Mouse (Mus musculus) layer of hippocampus, adult 2 months (tissue): ENCODE measurements at regions not wholly inside any gene's neighbourhood (a gene's known extent, or its start where the extent isn't known, plus 50 kb on each side); places are given as distances from the start of the nearest gene placed in this dataset.
"Not testable (repeated sequence)": the region's sequence is repeated elsewhere in the genome, so short reads cannot be mapped to it uniquely, and the experiment has no call there.

ENCODE experiments used
- DNase-seq, 2 experiments: peaks; one replicate each; pipeline ENCODE4 v3.0.0; 2022; ENCODE audit warnings: low spot score in 2 of 2
- H3K27ac ChIP-seq: fragments of 200-600 bp; 2 replicates; pipeline ENCODE4 v1.8.1; 2022
- H3K4me3 ChIP-seq: fragments of 200-600 bp; 2 replicates; pipeline ENCODE4 v1.8.1; 2022; ENCODE audit warnings: mild to moderate bottlenecking
- CTCF ChIP-seq: fragments of 200-600 bp; conservative IDR thresholded peaks from 2 replicates; pipeline ENCODE4 v1.8.1; 2022; ENCODE audit warnings: antibody characterized with exemption, mild to moderate bottlenecking, moderate library complexity

DNA sequence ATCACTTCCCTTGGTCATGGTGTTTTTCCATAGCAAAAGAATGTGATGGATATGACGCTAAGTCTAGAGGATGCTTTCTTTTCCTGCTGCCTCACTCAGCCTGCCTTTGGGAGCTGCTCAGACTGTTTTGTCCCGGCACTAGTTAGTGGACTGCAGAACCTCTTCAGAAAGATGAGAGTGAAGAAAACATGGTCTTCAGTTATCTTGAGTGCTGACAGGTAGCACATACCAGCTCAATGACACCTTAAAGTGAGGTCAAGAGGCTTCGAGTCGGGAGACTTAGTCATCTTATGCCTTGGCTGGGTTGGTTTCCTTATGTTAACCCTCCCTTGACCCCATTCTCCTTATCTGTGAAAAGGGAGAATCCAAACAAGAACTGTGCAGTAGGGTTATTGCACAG lies 306.0 kb upstream of the Rgma start:
- Histone ChIP-seq H3K27ac (no peak overlapping the region), H3K4me3 (no peak overlapping the region)
- DNase-seq: no peak
- TF ChIP-seq CTCF: no peak

DNA sequence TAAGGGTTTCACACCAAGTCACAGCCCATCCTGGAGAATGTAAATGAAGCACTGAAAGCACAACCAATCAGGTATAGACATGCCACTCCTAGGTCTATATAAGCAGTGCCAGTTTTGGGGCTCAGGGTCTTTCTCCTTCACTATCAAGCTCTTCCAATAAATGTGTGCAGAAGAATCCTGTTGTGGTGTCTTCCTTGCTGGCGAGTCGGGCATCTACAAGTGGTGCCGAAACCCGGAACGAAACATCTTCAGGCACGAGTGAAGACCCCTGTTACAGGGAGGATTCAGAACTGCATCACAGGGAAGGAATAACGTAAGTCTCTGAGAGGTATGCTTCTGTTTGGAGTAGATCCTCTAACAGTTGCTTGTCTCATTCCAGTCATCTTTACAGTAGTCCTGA lies 299.9 kb upstream of the Rgma start:
- not testable (repeated sequence) for H3K4me3 ChIP-seq, DNase-seq, H3K27ac ChIP-seq

DNA sequence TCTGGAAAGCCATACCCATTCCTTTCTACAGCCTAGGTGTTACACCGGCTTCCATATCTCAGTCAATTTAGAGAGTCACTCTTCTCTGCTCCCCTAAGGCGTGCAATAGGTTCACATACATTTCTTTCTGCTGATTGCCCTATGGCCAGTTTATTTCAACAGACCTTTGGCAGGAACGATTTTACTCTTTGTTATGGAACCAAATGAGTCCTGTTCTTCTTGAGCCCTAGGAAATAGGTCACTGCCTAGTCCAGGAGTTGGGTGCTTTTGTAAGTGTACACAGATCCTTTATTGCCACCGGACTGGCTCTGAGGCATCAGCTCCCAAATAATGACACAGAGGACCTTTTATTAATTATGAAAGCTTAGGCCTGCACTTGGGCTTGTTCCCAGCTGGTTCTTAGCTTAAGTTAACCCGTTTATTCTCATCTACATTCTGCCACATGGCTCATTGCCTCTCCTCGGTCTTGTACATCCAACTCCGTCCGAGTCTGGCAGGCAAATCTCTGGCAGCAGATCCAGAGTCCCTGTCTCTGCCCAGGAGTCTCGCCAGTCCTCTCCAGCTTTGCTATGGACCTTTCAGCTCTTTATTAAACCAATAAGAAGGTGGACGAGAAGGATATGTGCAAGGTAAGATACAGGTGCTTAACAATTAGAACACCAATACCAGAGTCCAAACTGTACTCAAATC lies 287.7 kb upstream of the Rgma start:
- DNase-seq: peak in 1 of 2 experiments; percentile 24
- H3K4me3 ChIP-seq: no peak overlapping the region
- TF ChIP-seq CTCF: no peak
- peak overlapping the region; percentile 48; the same call in 1 of the 2 replicates for H3K27ac ChIP-seq

DNA sequence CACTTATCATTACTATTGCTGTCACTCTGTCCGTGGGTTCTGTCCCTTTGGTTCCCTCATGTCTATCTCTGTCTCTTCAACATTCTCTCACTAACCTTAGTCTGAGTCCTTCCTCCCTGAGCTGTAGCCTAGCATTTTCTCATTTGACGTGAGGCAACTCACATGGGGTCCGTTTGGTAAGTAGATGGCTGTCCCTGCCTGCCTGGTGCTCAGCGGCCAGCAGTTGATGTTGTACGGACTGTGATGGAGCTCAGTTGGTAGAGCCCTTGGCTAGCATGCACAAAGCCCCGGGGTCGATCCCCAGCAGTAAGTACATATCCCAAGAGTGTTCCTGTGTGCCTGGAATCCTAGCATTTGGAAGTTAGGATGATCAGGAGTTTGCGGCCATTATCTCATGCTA lies 287.0 kb upstream of the Rgma start:
- Histone ChIP-seq H3K27ac (0 out of 2 replicates have a peak overlapping the region, but pooled peaks have one; percentile 48), H3K4me3 (no peak overlapping the region)
- no peak for TF ChIP-seq CTCF
- no peak for DNase-seq

DNA sequence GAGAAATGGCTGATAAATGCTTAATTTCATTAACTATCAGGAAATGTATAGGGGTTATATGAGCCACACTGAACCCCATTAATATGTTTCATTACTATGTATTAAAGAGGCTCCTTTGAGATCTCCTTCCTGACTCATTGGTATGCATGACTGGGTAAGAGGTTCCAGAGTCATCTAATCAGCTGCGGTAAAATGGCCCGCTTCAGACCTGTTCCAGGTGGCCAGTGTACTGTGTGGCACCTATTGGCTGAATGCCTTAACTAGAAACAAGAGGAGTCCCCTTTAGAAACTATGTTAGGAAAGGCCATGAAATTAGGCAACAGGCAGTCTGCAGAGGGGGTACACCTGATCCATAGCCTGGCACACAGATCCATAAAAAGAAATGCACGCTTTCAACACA lies 283.6 kb upstream of the Rgma start:
- no peak overlapping the region for H3K4me3 ChIP-seq
- no peak for TF ChIP-seq CTCF
- DNase-seq: no peak
- no peak overlapping the region for H3K27ac ChIP-seq

DNA sequence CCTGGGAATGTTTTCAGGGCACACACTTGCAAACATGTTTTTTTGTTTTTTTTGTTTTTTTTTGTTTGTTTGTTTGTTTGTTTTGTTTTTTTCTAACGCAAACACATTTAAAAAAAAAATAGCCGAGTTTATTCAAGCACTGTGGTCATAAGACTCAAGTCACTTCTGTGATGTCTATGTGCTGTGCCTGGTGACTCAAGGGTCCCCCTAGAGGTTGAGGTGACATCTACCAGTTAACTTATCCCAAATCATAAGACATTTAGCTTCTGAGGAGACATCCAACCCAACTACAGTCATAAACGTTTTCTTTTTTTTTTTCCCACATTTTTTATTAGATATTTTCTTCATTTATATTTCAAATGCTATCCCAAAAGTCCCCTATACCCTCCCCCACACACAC lies 281.2 kb upstream of the Rgma start:
- DNase-seq: no peak
- no peak overlapping the region for H3K4me3 ChIP-seq
- peak; percentile 75 for TF ChIP-seq CTCF
- no peak overlapping the region for H3K27ac ChIP-seq

DNA sequence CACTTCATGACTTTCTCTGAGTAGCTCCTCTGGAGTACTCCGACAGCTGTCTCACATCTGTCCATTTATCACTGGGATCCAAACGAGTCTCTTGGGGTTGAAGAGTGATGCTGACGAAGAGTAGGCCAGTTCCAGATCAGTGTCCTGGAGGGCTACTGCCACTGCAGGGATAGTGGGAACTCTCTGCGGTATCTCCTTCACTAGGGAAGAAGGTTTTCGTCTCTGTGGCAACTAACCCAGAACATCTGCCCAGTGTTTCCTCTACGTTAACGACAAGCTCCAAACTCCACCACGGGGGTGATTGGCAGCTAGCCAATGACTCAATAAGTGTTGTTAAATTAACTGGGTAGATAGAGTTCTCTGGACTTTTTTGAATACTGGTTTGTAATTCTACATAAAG lies 256.4 kb upstream of the Rgma start:
- TF ChIP-seq CTCF: no peak
- Histone ChIP-seq H3K4me3 (no peak overlapping the region), H3K27ac (no peak overlapping the region)
- DNase-seq: no peak

DNA sequence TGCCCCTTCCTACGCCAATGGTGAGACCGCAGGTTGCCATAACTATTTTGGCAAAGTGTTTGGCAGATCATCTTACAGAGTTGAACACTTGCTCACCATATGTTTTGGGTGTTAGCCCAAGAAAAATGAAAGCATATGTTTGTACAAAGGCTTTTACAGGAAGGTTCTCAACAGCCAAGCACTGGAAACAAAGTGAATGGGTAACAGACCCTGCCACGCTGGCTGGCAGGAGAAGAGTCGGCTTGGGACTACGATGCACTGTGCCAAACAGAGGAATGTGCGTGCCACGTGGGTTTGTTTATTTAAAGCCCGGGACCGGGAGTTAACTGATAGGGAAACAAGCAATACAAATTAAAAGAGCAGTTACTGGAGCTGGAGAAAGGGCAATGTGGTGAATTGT lies 255.0 kb upstream of the Rgma start:
- DNase-seq: peak in 1 of 2 experiments; percentile 8
- TF ChIP-seq CTCF: no peak
- Histone ChIP-seq H3K27ac (no peak overlapping the region), H3K4me3 (no peak overlapping the region)

DNA sequence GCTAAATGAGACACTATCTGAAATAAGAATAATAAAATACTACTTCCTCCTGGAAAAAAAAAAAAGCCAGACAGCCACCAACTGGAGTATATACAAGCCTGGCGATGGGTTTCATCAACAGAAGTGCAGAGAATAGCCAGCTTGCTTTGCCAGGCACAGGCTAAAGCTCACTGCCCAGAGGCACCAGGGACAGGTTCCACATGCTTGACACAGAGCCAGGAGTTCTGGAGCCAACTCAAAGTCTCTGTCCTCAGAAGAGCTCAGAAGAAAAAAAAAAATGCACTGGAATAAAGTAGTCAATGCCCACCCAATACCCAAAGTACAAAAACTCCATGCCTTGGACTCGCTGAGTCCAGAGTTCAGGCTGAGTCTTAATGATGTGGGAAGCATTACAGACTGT lies 250.3 kb upstream of the Rgma start:
- DNase-seq: no peak
- Histone ChIP-seq H3K27ac (no peak overlapping the region), H3K4me3 (no peak overlapping the region)
- TF ChIP-seq CTCF: no peak

DNA sequence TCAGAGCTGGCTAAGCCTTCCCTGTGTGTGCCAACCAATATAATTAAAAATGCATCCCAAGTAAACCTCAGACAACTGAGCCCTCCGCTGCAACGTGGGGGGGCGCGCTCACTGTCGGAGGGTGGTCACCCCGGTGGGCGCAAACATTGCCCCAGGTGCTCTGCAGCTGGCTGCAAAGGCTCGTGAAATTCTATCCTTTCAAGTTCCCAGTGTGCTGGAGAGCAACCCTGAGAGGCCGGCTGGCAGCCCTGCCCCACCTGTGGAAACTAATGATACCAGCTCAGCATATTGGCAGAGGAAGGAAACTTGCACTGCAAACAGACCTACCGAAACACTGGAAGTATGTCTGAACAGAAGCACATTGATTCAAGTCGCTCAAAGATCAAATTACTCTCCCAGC lies 249.4 kb upstream of the Rgma start:
- Histone ChIP-seq H3K4me3 (no peak overlapping the region), H3K27ac (no peak overlapping the region)
- no peak for DNase-seq
- no peak for TF ChIP-seq CTCF

DNA sequence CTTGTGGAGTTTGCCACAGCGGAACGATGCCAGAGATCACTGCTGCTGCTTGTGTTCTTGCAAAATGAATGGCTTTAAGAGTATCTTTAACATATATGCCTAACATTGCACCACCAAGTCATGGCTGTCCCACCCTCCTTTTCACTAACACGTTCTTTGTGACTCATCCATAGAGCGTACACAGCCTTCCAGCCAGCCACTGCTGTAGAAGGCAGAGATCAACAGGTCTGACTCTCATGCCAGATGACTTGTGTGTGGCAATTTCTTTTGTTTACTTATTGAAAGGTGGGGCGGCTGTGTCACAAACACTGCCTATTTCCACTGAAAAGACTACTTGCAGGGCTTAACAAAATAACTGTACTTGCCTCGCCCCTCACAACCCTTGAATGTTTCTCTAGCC lies 239.5 kb upstream of the Rgma start:
- DNase-seq: no peak
- TF ChIP-seq CTCF: no peak
- Histone ChIP-seq H3K27ac (no peak overlapping the region), H3K4me3 (no peak overlapping the region)

DNA sequence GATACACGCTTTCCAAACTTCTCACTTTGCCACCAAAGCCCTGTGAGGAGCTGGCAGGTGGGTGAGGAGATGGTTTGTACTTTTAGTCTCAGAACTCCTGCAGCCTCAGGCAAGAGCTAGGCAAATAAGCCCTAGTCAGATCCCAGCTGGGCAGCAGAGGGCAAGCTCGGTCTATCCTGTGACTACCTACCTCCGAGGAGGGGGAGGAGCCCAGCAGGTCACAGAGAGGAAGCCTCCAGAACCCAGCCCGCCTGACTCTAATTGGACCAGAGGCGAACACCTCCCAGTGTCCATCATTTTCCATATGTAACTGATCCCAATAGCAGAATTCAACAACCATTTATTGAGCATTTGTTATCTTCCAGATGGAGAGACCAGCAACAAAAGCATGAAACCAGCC lies 237.0 kb upstream of the Rgma start:
- Histone ChIP-seq H3K27ac (no peak overlapping the region), H3K4me3 (no peak overlapping the region)
- DNase-seq: peak in 1 of 2 experiments; percentile 33
- peak; percentile 59 for TF ChIP-seq CTCF

DNA sequence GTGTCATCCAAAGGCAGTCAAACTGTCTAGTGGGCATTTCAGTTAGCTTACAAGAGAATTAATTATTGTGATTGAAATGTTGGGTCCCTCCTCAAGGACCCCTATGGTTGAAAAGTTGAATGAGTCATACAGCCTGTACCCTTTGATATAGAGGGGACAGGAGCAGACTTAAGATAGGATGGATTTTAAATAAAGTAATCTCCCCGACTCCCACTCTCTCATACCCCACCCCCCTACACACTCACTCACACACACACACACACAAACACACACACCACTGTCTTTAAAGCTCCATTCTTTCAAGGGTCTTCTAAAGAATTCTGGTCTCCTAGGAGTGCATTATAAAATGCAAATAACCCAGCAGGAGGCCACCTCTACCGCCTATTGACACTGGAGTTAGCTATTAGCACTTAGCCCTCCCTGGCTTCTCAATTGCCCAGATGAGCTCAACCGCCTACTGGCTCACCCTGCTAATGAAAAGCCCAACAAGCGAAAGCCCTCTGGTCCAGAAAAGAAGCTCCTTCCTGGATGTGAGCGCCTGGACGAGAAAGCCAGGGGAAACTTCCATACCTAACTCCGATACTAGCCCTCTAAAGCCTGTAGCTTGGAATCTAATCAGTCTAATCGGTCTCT lies 236.3 kb upstream of the Rgma start:
- no peak for TF ChIP-seq CTCF
- DNase-seq: no peak
- Histone ChIP-seq H3K27ac (no peak overlapping the region), H3K4me3 (no peak overlapping the region)

DNA sequence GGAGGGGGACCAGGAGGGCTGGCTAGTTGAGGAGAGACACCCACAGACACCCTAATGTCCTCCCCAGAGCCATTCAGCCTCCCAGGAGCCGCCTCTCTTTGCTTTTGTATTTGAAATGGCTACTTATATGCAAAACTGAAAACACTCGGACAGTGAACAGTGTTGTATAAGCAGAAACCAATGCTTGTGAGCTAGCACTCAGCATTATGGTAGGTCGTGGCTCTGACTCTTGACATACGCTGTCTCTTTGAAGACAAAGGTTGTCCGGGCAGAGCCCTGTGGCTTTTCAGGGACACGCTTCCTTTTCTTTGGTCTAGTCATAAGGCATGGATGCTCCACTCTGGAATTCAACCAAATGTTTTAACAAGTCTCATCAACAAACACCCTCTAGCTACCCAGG lies 235.4 kb upstream of the Rgma start:
- DNase-seq: no peak
- TF ChIP-seq CTCF: no peak
- Histone ChIP-seq H3K27ac (no peak overlapping the region), H3K4me3 (no peak overlapping the region)
